Mouse (Mus musculus): Measurements from ENCODE around the gene Zbtb21. TPM values are rescaled to one million over a fixed set of nuclear protein-coding genes. Genes with fewer than 3 reads are reported as not detected.
A peak's percentile ranks its signal among the peaks of the same experiment; 100 is the strongest.

Zbtb21 gene
- polyA plus RNA-seq, 2 experiments: 11.9 to 17.3 TPM

- WGBS: 87% methylated on average over 3 of the region's 3 CpGs
- H3K4me3 ChIP-seq (replicated peaks; ENCODE audit: low read length): no peak overlapping the region
- H3K9me3 ChIP-seq (ENCODE audit: control insufficient read depth, low read length): no peaks in the 10 kb centered on the region
- TF ChIP-seq POLR2A (IDR thresholded peaks at IDR 0.05; ENCODE audit: borderline replicate concordance, extremely low read depth, insufficient read depth, insufficient read length): no peak
- no peaks in the 10 kb centered on the region for H3K4me1 ChIP-seq (ENCODE audit: control insufficient read depth, insufficient read depth, low read length)
- H3K27me3 ChIP-seq (ENCODE audit: control insufficient read depth, insufficient read depth, low read length): no peaks in the 10 kb centered on the region
- DNase-seq (ENCODE audit: low spot score) (no peak), ATAC-seq (ENCODE audit: low FRiP score, low read depth) (no peak)
- H3K36me3 ChIP-seq (ENCODE audit: control insufficient read depth, insufficient read depth, low read length): no peaks in the 10 kb centered on the region
- H3K4me2 ChIP-seq (replicated peaks; ENCODE audit: low read depth, low read length, severe bottlenecking): no peak overlapping the region
- H3K9ac ChIP-seq (ENCODE audit: low read depth, low read length, severe bottlenecking): no peak overlapping the region
- H3K27ac ChIP-seq (replicated peaks; ENCODE audit: low read depth, low read length): no peak overlapping the region
Measured at GRCm38 (mm10) chr16:97927331-97927938, 35.0 kb downstream of the Zbtb21 start.

- Histone ChIP-seq H3K36me3 (ENCODE audit: control insufficient read depth, insufficient read depth, low read length) (no peaks in the 10 kb centered on the region), H3K4me3 (replicated peaks; ENCODE audit: low read length) (no peak overlapping the region), H3K27ac (replicated peaks; ENCODE audit: low read depth, low read length) (no peak overlapping the region), H3K4me1 (ENCODE audit: control insufficient read depth, insufficient read depth, low read length) (no peaks in the 10 kb centered on the region), H3K9ac (ENCODE audit: low read depth, low read length, severe bottlenecking) (no peak overlapping the region), H3K4me2 (replicated peaks; ENCODE audit: low read depth, low read length, severe bottlenecking) (no peak overlapping the region), H3K9me3 (ENCODE audit: control insufficient read depth, low read length) (no peaks in the 10 kb centered on the region), H3K27me3 (ENCODE audit: control insufficient read depth, insufficient read depth, low read length) (no peaks in the 10 kb centered on the region)
- 87% methylated on average over 9 of the region's 9 CpGs for WGBS
- DNase-seq (ENCODE audit: low spot score) (no peak), ATAC-seq (ENCODE audit: low FRiP score, low read depth) (no peak)
- TF ChIP-seq POLR2A (IDR thresholded peaks at IDR 0.05; ENCODE audit: borderline replicate concordance, extremely low read depth, insufficient read depth, insufficient read length): no peak
Measured at GRCm38 (mm10) chr16:97926381-97926780, 36.0 kb downstream of the Zbtb21 start.

- ATAC-seq (ENCODE audit: low FRiP score, low read depth) (no peak), DNase-seq (ENCODE audit: low spot score) (no peak)
- WGBS: 79% methylated on average over 2 of the region's 2 CpGs
- H3K9ac ChIP-seq (ENCODE audit: low read depth, low read length, severe bottlenecking): no peak overlapping the region
- no peak overlapping the region for H3K4me2 ChIP-seq (replicated peaks; ENCODE audit: low read depth, low read length, severe bottlenecking)
- no peak for TF ChIP-seq POLR2A (IDR thresholded peaks at IDR 0.05; ENCODE audit: borderline replicate concordance, extremely low read depth, insufficient read depth, insufficient read length)
- H3K9me3 ChIP-seq (ENCODE audit: control insufficient read depth, low read length): no peaks in the 10 kb centered on the region
- H3K4me3 ChIP-seq (replicated peaks; ENCODE audit: low read length): no peak overlapping the region
- H3K27me3 ChIP-seq (ENCODE audit: control insufficient read depth, insufficient read depth, low read length): no peaks in the 10 kb centered on the region
- no peak overlapping the region for H3K27ac ChIP-seq (replicated peaks; ENCODE audit: low read depth, low read length)
- no peaks in the 10 kb centered on the region for H3K36me3 ChIP-seq (ENCODE audit: control insufficient read depth, insufficient read depth, low read length)
- H3K4me1 ChIP-seq (ENCODE audit: control insufficient read depth, insufficient read depth, low read length): no peaks in the 10 kb centered on the region; the same call in 1 of the 2 replicates
Measured at GRCm38 (mm10) chr16:97925760-97926159, 36.7 kb downstream of the Zbtb21 start.

- Histone ChIP-seq H3K4me2 (replicated peaks; ENCODE audit: low read depth, low read length, severe bottlenecking) (no peak overlapping the region), H3K27ac (replicated peaks; ENCODE audit: low read depth, low read length) (no peak overlapping the region), H3K36me3 (ENCODE audit: control insufficient read depth, insufficient read depth, low read length) (no peaks in the 10 kb centered on the region), H3K9ac (ENCODE audit: low read depth, low read length, severe bottlenecking) (no peak overlapping the region), H3K4me1 (ENCODE audit: control insufficient read depth, insufficient read depth, low read length) (no peaks in the 10 kb centered on the region; the same call in 1 of the 2 replicates), H3K4me3 (replicated peaks; ENCODE audit: low read length) (no peak overlapping the region), H3K27me3 (ENCODE audit: control insufficient read depth, insufficient read depth, low read length) (no peaks in the 10 kb centered on the region), H3K9me3 (ENCODE audit: control insufficient read depth, low read length) (no peaks in the 10 kb centered on the region)
- WGBS: 66% methylated on average over 1 of the region's 1 CpGs
- no peak for TF ChIP-seq POLR2A (IDR thresholded peaks at IDR 0.05; ENCODE audit: borderline replicate concordance, extremely low read depth, insufficient read depth, insufficient read length)
- ATAC-seq (ENCODE audit: low FRiP score, low read depth) (no peak), DNase-seq (ENCODE audit: low spot score) (no peak)
Measured at GRCm38 (mm10) chr16:97923700-97924099, 38.7 kb downstream of the Zbtb21 start.

- Histone ChIP-seq H3K27me3 (ENCODE audit: control insufficient read depth, insufficient read depth, low read length) (no peaks in the 10 kb centered on the region), H3K9ac (ENCODE audit: low read depth, low read length, severe bottlenecking) (peak overlapping the region; percentile 86), H3K4me3 (replicated peaks; ENCODE audit: low read length) (peak overlapping the region; percentile 85), H3K36me3 (ENCODE audit: control insufficient read depth, insufficient read depth, low read length) (no peaks in the 10 kb centered on the region), H3K4me1 (ENCODE audit: control insufficient read depth, insufficient read depth, low read length) (no peaks in the 10 kb centered on the region; the same call in 1 of the 2 replicates), H3K9me3 (ENCODE audit: control insufficient read depth, low read length) (no peaks in the 10 kb centered on the region), H3K4me2 (replicated peaks; ENCODE audit: low read depth, low read length, severe bottlenecking) (peak overlapping the region; percentile 91), H3K27ac (replicated peaks; ENCODE audit: low read depth, low read length) (no peak overlapping the region)
- WGBS: 3% methylated on average over 9 of the region's 9 CpGs
- ATAC-seq (ENCODE audit: low FRiP score, low read depth): peak; percentile 36
- TF ChIP-seq POLR2A (IDR thresholded peaks at IDR 0.05; ENCODE audit: borderline replicate concordance, extremely low read depth, insufficient read depth, insufficient read length): no peak
- DNase-seq (ENCODE audit: low spot score): no peak
Measured at GRCm38 (mm10) chr16:97922779-97923126, 39.7 kb downstream of the Zbtb21 start.

Data from limb, embryonic 14.5 days (tissue).